10 mouse cellular contexts compared by ENCODE assay signal in genomic region chr1:72306241-72306640, GRCm38 (mm10). TPM values are rescaled to one million over a fixed set of nuclear protein-coding genes. Genes with fewer than 3 reads are reported as not detected.
DNase-seq lines count a peak whose midpoint lies in the region; ATAC-seq and TF ChIP-seq lines count a peak whose summit lies in the region.
"Had no signal": no experiment of that assay in that cellular context is flagged by ENCODE, and none has a peak within 500 bp of the region (broad histone marks: within the 10 kb centered on the region; RNA-seq: fewer than 3 reads in every experiment).

No protein-coding gene starts in this region.

- no peak overlapping the region for H3K9ac ChIP-seq in heart, embryonic 14.5 days (ENCODE audit: low read length)
- H3K9ac ChIP-seq in forebrain, embryonic 16.5 days (replicated peaks; ENCODE audit: low read depth, low read length) = peak overlapping the region; percentile 25
- H3K9ac ChIP-seq in liver, embryonic 16.5 days (ENCODE audit: low read depth, low read length) = no peak overlapping the region

- H3K27ac ChIP-seq in heart, embryonic 14.5 days (replicated peaks in 1 of 2; ENCODE audit: control insufficient read depth in 1 of 2, insufficient read depth in 1 of 2, low read depth in 2 of 2, low read length in 2 of 2) = no peak overlapping the region
- peak overlapping the region; percentile 31; the same call in 1 of the 2 replicates for H3K27ac ChIP-seq in forebrain, embryonic 16.5 days (ENCODE audit: low read length)
- no peak overlapping the region for H3K27ac ChIP-seq in liver, embryonic 16.5 days (ENCODE audit: low read length)
- no peak overlapping the region for H3K27ac ChIP-seq in cerebellum, adult 2 months (ENCODE audit: insufficient read depth, low read length)

- WGBS in heart, embryonic 14.5 days = 44% methylated on average over 3 of the region's 3 CpGs
- 41% methylated on average over 3 of the region's 3 CpGs for WGBS in forebrain, embryonic 16.5 days
- 51% methylated on average over 3 of the region's 3 CpGs for WGBS in liver, embryonic 16.5 days (ENCODE audit: insufficient replicate concordance)
- 67% methylated on average over 3 of the region's 3 CpGs for WGBS in cerebellum, adult 2 months

- peaks cover under 1% of the 10 kb centered on the region; the same call in 1 of the 2 replicates for H3K36me3 ChIP-seq in heart, embryonic 14.5 days (ENCODE audit: control insufficient read depth, insufficient read depth, low read length)
- peaks cover 5% of the 10 kb centered on the region for H3K36me3 ChIP-seq in forebrain, embryonic 16.5 days (ENCODE audit: control insufficient read depth, insufficient read depth)
- H3K36me3 ChIP-seq in liver, embryonic 16.5 days (ENCODE audit: control insufficient read depth, insufficient read depth) = no peaks in the 10 kb centered on the region

- ATAC-seq in heart, embryonic 14.5 days (ENCODE audit: insufficient number of reproducible peaks, insufficient read depth, low FRiP score, low read depth) = no peak
- no peak for ATAC-seq in forebrain, embryonic 16.5 days
- no peak for ATAC-seq in liver, embryonic 16.5 days (ENCODE audit: low read depth)

- intact Hi-C loops in heart, postnatal 36 days (cut with DNase I) = loop anchor here (5.0 kb wide), 1 partner anchor 411 kb away; no protein-coding TSS in a partner anchor
- intact Hi-C loops in left cerebral cortex, postnatal 25 days (cut with DNase I) = loop anchor here (5.0 kb wide), 4 partner anchors 231 to 546 kb away; partner anchors contain the start of genes March4, Rpl37a and Smarcal1

- peak overlapping the region; percentile 81 for H3K4me2 ChIP-seq in heart, embryonic 14.5 days (ENCODE audit: low read length)
- H3K4me2 ChIP-seq in forebrain, embryonic 16.5 days (ENCODE audit: low read length) = peak overlapping the region; percentile 70
- H3K4me2 ChIP-seq in liver, embryonic 16.5 days (ENCODE audit: low read depth, low read length) = peak overlapping the region; percentile 93; the same call in 1 of the 2 replicates

- no peaks in the 10 kb centered on the region; a peak in 1 of 4 replicates for H3K4me1 ChIP-seq in heart, embryonic 14.5 days (ENCODE audit: control insufficient read depth in 2 of 2, insufficient read depth in 2 of 2, low read length in 2 of 2)
- peaks cover 13% of the 10 kb centered on the region for H3K4me1 ChIP-seq in forebrain, embryonic 16.5 days (replicated peaks; ENCODE audit: control insufficient read depth, insufficient read depth, low read length)
- peaks cover 3% of the 10 kb centered on the region; the same call in 1 of the 2 replicates for H3K4me1 ChIP-seq in liver, embryonic 16.5 days (ENCODE audit: control insufficient read depth, low read depth, low read length)
- no peaks in the 10 kb centered on the region for H3K4me1 ChIP-seq in cerebellum, adult 2 months (ENCODE audit: control insufficient read depth, insufficient read depth, low read length)

- DNase-seq in heart, postnatal 36 days = no peak
- peak; percentile 21 for DNase-seq in MN1 (ENCODE audit: low spot score)
- no peak for DNase-seq in cerebellum, adult 2 months
- DNase-seq in left cerebral cortex, postnatal 25 days (ENCODE audit: low spot score in 2 of 2) = no peak
- no peak for DNase-seq in adrenal gland, adult 2 months
- DNase-seq: adrenal gland, adult 8-10 months had no signal

- H3K4me3 ChIP-seq in heart, embryonic 14.5 days (ENCODE audit: control insufficient read depth in 1 of 2, insufficient read depth in 1 of 2, low read depth in 1 of 2, low read length in 2 of 2) = no peak overlapping the region; a peak in 1 of 4 replicates
- no peak overlapping the region for H3K4me3 ChIP-seq in forebrain, embryonic 16.5 days (replicated peaks; ENCODE audit: low read length)
- no peak overlapping the region for H3K4me3 ChIP-seq in liver, embryonic 16.5 days (ENCODE audit: low read depth, low read length)
- no peak overlapping the region for H3K4me3 ChIP-seq in cerebellum, adult 2 months (replicated peaks; ENCODE audit: insufficient read depth, low read depth, low read length)

- no peak for TF ChIP-seq POLR2A in cerebellum, adult 2 months (IDR thresholded peaks at IDR 0.05; ENCODE audit: borderline replicate concordance, insufficient read depth, low read length)

- no peaks in the 10 kb centered on the region for H3K27me3 ChIP-seq in heart, embryonic 14.5 days (ENCODE audit: control insufficient read depth, insufficient read depth, low read length)
- H3K27me3 ChIP-seq in forebrain, embryonic 16.5 days (replicated peaks; ENCODE audit: control insufficient read depth, insufficient read depth, low read length) = no peaks in the 10 kb centered on the region
- no peaks in the 10 kb centered on the region for H3K27me3 ChIP-seq in liver, embryonic 16.5 days (ENCODE audit: control insufficient read depth, insufficient read depth, low read depth, low read length)
- H3K27me3 ChIP-seq in cerebellum, adult 2 months (ENCODE audit: control insufficient read depth, insufficient read depth, low read length) = no peaks in the 10 kb centered on the region

- H3K9me3 ChIP-seq in heart, embryonic 14.5 days (ENCODE audit: control insufficient read depth, low read length) = no peaks in the 10 kb centered on the region
- no peaks in the 10 kb centered on the region for H3K9me3 ChIP-seq in forebrain, embryonic 16.5 days (ENCODE audit: control insufficient read depth, low read length)
- no peaks in the 10 kb centered on the region for H3K9me3 ChIP-seq in liver, embryonic 16.5 days (replicated peaks; ENCODE audit: control insufficient read depth, low read length)

- no peak for TF ChIP-seq CTCF in cerebellum, adult 2 months (IDR thresholded peaks at IDR 0.05; ENCODE audit: borderline replicate concordance, insufficient read depth, low read depth, low read length)

RNA-seq across cellular contexts. Expression of gene Xrcc5, which starts 1.0 kb away (rescaled TPM):
- 17.0 and 18.6 TPM in 2 replicates for polyA plus RNA-seq in heart, embryonic 14.5 days (2014; fragmentation: Nextera tagmentation; extraction: Ambion mirVana)
- total RNA-seq in heart, postnatal 36 days (2021) = 10 to 100 TPM; 13.2 to 15.2 TPM
- 23.8 and 29.2 TPM in 2 replicates for polyA plus RNA-seq in forebrain, embryonic 16.5 days (2015; fragmentation: Nextera tagmentation; extraction: Ambion mirVana)
- polyA plus RNA-seq in liver, embryonic 16.5 days (2015; fragmentation: Nextera tagmentation; extraction: Ambion mirVana) = 14.0 and 14.9 TPM in 2 replicates
- polyA plus RNA-seq in cerebellum, adult 2 months (2012; rRNA removed) = 13.3 TPM in 2 replicates
- 10 to 100 TPM; 12.7 to 15.2 TPM for total RNA-seq in left cerebral cortex, postnatal 25 days (2021)
- 10 to 100 TPM in 1 of 2 experiments, 1 to 10 TPM in 1; 7.4 to 13.3 TPM for total RNA-seq in adrenal gland, adult 2 months (2021)
- polyA plus RNA-seq in adrenal gland, adult 2 months (2012; rRNA removed) = 0.33 and 0.63 TPM in 2 replicates

RNA-seq across cellular contexts. Expression of gene Tmem169, which starts 22.1 kb away (rescaled TPM):
- polyA plus RNA-seq in heart, embryonic 14.5 days (2014; fragmentation: Nextera tagmentation; extraction: Ambion mirVana) = 0.28 and 0.32 TPM in 2 replicates
- total RNA-seq in heart, postnatal 36 days (2021) = not detected
- polyA plus RNA-seq in forebrain, embryonic 16.5 days (2015; fragmentation: Nextera tagmentation; extraction: Ambion mirVana) = 32.8 and 39.8 TPM in 2 replicates
- polyA plus RNA-seq in liver, embryonic 16.5 days (2015; fragmentation: Nextera tagmentation; extraction: Ambion mirVana) = 0.45 and 0.72 TPM in 2 replicates
- polyA plus RNA-seq in cerebellum, adult 2 months (2012; rRNA removed) = 16.4 and 18.3 TPM in 2 replicates
- total RNA-seq in left cerebral cortex, postnatal 25 days (2021) = 10 to 100 TPM; 21.4 to 25.3 TPM
- under 1 TPM; 0.66 to 0.75 TPM for total RNA-seq in adrenal gland, adult 2 months (2021)
- polyA plus RNA-seq in adrenal gland, adult 2 months (2012; rRNA removed) = 0.16 and 0.19 TPM in 2 replicates
- total RNA-seq: common myeloid progenitor, adult 5-6 weeks had no signal

RNA-seq across cellular contexts. Expression of gene Pecr, which starts 22.1 kb away (rescaled TPM):
- polyA plus RNA-seq in heart, embryonic 14.5 days (2014; fragmentation: Nextera tagmentation; extraction: Ambion mirVana) = 19.1 and 23.8 TPM in 2 replicates
- 10 to 100 TPM; 10.3 to 11.7 TPM for total RNA-seq in heart, postnatal 36 days (2021)
- polyA plus RNA-seq in forebrain, embryonic 16.5 days (2015; fragmentation: Nextera tagmentation; extraction: Ambion mirVana) = 9.7 and 11.2 TPM in 2 replicates
- 75.9 and 84.2 TPM in 2 replicates for polyA plus RNA-seq in liver, embryonic 16.5 days (2015; fragmentation: Nextera tagmentation; extraction: Ambion mirVana)
- 6.2 and 6.8 TPM in 2 replicates for polyA plus RNA-seq in cerebellum, adult 2 months (2012; rRNA removed)
- total RNA-seq in left cerebral cortex, postnatal 25 days (2021) = 1 to 10 TPM; 3.3 to 4.1 TPM
- total RNA-seq in adrenal gland, adult 2 months (2021) = 10 to 100 TPM; 20.4 to 33.6 TPM
- polyA plus RNA-seq in adrenal gland, adult 2 months (2012; rRNA removed) = 6.6 and 7.0 TPM in 2 replicates

Comparison
In these comparisons a context has a peak if more than half of its experiments do, and no peak if none do; other contexts are left out.
1. RNA of gene Tmem169, which starts 22.1 kb away (polyA plus RNA-seq): 32.8 to 39.8 TPM in forebrain, embryonic 16.5 days and 16.4 to 18.3 TPM in cerebellum, adult 2 months; 0.45 to 0.72 TPM in liver, embryonic 16.5 days, 0.28 to 0.32 TPM in heart, embryonic 14.5 days and 0.16 to 0.19 TPM in adrenal gland, adult 2 months; every median in the first group is over 10 times any median in the second.
2. Peak in every context shown above with its lines, with median percentiles within 50 percentile points of each other: H3K4me2 ChIP-seq.